10 mouse cellular contexts compared by ENCODE assay signal in genomic region chr5:140616110-140616503, GRCm38 (mm10). TPM values are rescaled to one million over a fixed set of nuclear protein-coding genes. Genes with fewer than 3 reads are reported as not detected.
DNase-seq lines count a peak whose midpoint lies in the region; ATAC-seq and TF ChIP-seq lines count a peak whose summit lies in the region.
"Had no signal": no experiment of that assay in that cellular context is flagged by ENCODE, and none has a peak within 500 bp of the region (broad histone marks: within the 10 kb centered on the region; RNA-seq: fewer than 3 reads in every experiment).

No protein-coding gene starts in this region.

- peak overlapping the region; percentile 34; the same call in 1 of the 2 replicates for H3K27ac ChIP-seq in liver, adult 2 months (replicated peaks; ENCODE audit: insufficient read depth, low read depth, low read length)
- peak overlapping the region; percentile 94 for H3K27ac ChIP-seq in bone marrow, adult 2 months (ENCODE audit: control insufficient read depth, insufficient read depth, low read depth, low read length, poor library complexity)
- peak overlapping the region; percentile 98 for H3K27ac ChIP-seq in macrophage

- ATAC-seq in granulocyte monocyte progenitor cell, adult 5-6 weeks (replicated peaks; ENCODE audit: poor library complexity, severe bottlenecking) = peak; percentile 26

- intact Hi-C loops in left cerebral cortex, postnatal 4 days (cut with DNase I) = loop anchor here (5.0 kb wide), 1 partner anchor 74 kb away; no protein-coding TSS in a partner anchor

- H3K4me3 ChIP-seq in liver, adult 2 months (ENCODE audit: insufficient read depth, low read depth, low read length) = no peak overlapping the region
- H3K4me3 ChIP-seq in bone marrow, adult 2 months (replicated peaks; ENCODE audit: control insufficient read depth, low read depth, low read length) = no peak overlapping the region
- H3K4me3 ChIP-seq in macrophage (ENCODE audit: inconsistent target) = no peak overlapping the region

- no peaks in the 10 kb centered on the region; the same call in 1 of the 2 replicates for H3K4me1 ChIP-seq in liver, adult 2 months (ENCODE audit: control insufficient read depth, insufficient read depth, low read length)
- peaks cover 7% of the 10 kb centered on the region; the same call in 1 of the 2 replicates for H3K4me1 ChIP-seq in bone marrow, adult 2 months (ENCODE audit: control insufficient read depth, insufficient read depth, low read length)

- no peak for TF ChIP-seq POLR2A in liver, adult 2 months (IDR thresholded peaks at IDR 0.05; ENCODE audit: extremely low read depth, insufficient read depth, low read length)
- no peak for TF ChIP-seq POLR2A in bone marrow, adult 2 months (IDR thresholded peaks at IDR 0.05; ENCODE audit: borderline replicate concordance, control insufficient read depth, low read depth, low read length)

- H3K36me3 ChIP-seq in liver, adult 2 months (ENCODE audit: control insufficient read depth, insufficient read depth, low read length) = no peaks in the 10 kb centered on the region
- H3K36me3 ChIP-seq in macrophage (ENCODE audit: inconsistent target) = peaks cover 30% of the 10 kb centered on the region

- 68% methylated on average over 6 of the region's 6 CpGs for WGBS in liver, adult 2 months
- WGBS in bone marrow, adult 2 months = 32% methylated on average over 6 of the region's 6 CpGs
- WGBS in macrophage (ENCODE audit: missing documents) = 35% methylated on average over 6 of the region's 6 CpGs

- TF ChIP-seq CTCF in liver, adult 2 months (IDR thresholded peaks at IDR 0.05; ENCODE audit: low read depth, low read length) = no peak
- TF ChIP-seq CTCF in bone marrow, adult 2 months (IDR thresholded peaks at IDR 0.05; ENCODE audit: control insufficient read depth, insufficient read depth, low read length) = no peak

- H3K9ac ChIP-seq in liver, adult 2 months (ENCODE audit: low read depth, low read length) = no peak overlapping the region

- H3K27me3 ChIP-seq in liver, adult 2 months (ENCODE audit: control insufficient read depth, insufficient read depth, low read length) = no peaks in the 10 kb centered on the region

- no peak for DNase-seq in liver, adult 2 months (ENCODE audit: extremely low read depth, low read depth, low spot score)
- DNase-seq in liver = no peak
- no peak for DNase-seq in left cerebral cortex, postnatal 4 days
- no peak for DNase-seq in heart, adult 18-20 months

- no peaks in the 10 kb centered on the region for H3K79me2 ChIP-seq in liver, adult 2 months (ENCODE audit: control insufficient read depth, insufficient read depth, low read length)
- peaks cover 40% of the 10 kb centered on the region for H3K79me2 ChIP-seq in macrophage (ENCODE audit: inconsistent target)

RNA-seq across cellular contexts. Expression of gene Lfng, which starts 9.0 kb away (rescaled TPM):
- 4.2 and 5.5 TPM in 2 replicates for total RNA-seq in liver, adult 2 months (2014; rRNA removed)
- 9.2 and 9.5 TPM in 2 replicates for polyA plus RNA-seq in liver, adult 2 months (2012; rRNA removed)
- polyA plus RNA-seq in bone marrow, adult 2 months (2011; ENCODE audit: insufficient read depth, insufficient read length, low replicate concordance, missing spikeins) = 25.9 and 26.5 TPM in 2 replicates
- total RNA-seq in granulocyte monocyte progenitor cell, adult 5-6 weeks (2014; fragmentation: Nextera tagmentation) = 8.2 and 9.9 TPM in 2 replicates
- 1.9 and 14.6 TPM in 2 replicates for total RNA-seq in granulocyte monocyte progenitor cell, adult 5-6 weeks (2017)
- 100 to 1,000 TPM in 1 of 26 experiments, 10 to 100 TPM in 24, 1 to 10 TPM in 1; 8.4 to 105 (median 42.7) TPM for total RNA-seq in macrophage (2018; cell fraction: chromatin; rRNA removed)
- 10 to 100 TPM; 24.5 to 80.6 (median 54.7) TPM for total RNA-seq in macrophage (2018; cell fraction: cytosol; rRNA removed)
- total RNA-seq in macrophage (2018; cell fraction: nucleus; rRNA removed) = 100 to 1,000 TPM in 2 of 26 experiments, 10 to 100 TPM in 24; 14.8 to 111 (median 57.4) TPM
- 33.7 to 75.9 TPM (median 52.2 TPM) in 3 replicates for polyA plus RNA-seq in macrophage (2018)
- total RNA-seq in left cerebral cortex, postnatal 4 days (2021) = 10 to 100 TPM; 19.7 to 20.7 TPM
- total RNA-seq in heart, adult 18-20 months (2021) = 1 to 10 TPM; 6.7 to 9.9 TPM

RNA-seq across cellular contexts. Expression of gene Ttyh3, which starts 32.7 kb away (rescaled TPM):
- total RNA-seq in liver, adult 2 months (2014; rRNA removed) = 1.9 and 2.7 TPM in 2 replicates
- polyA plus RNA-seq in liver, adult 2 months (2012; rRNA removed) = 7.1 and 8.6 TPM in 2 replicates
- polyA plus RNA-seq in bone marrow, adult 2 months (2011; ENCODE audit: insufficient read depth, insufficient read length, low replicate concordance, missing spikeins) = 20.1 and 34.8 TPM in 2 replicates
- 42.0 and 47.9 TPM in 2 replicates for total RNA-seq in granulocyte monocyte progenitor cell, adult 5-6 weeks (2014; fragmentation: Nextera tagmentation)
- 8.7 and 9.2 TPM in 2 replicates for total RNA-seq in granulocyte monocyte progenitor cell, adult 5-6 weeks (2017)
- total RNA-seq in macrophage (2018; cell fraction: chromatin; rRNA removed) = 100 to 1,000 TPM in 5 of 26 experiments, 10 to 100 TPM in 21; 14.6 to 140 (median 53.0) TPM
- 100 to 1,000 TPM in 7 of 26 experiments, 10 to 100 TPM in 19; 44.2 to 125 (median 76.8) TPM for total RNA-seq in macrophage (2018; cell fraction: cytosol; rRNA removed)
- total RNA-seq in macrophage (2018; cell fraction: nucleus; rRNA removed) = 100 to 1,000 TPM in 8 of 26 experiments, 10 to 100 TPM in 18; 43.1 to 131 (median 86.6) TPM
- polyA plus RNA-seq in macrophage (2018) = 40.4 to 80.7 TPM (median 48.0 TPM) in 3 replicates
- total RNA-seq in left cerebral cortex, postnatal 4 days (2021) = 100 to 1,000 TPM; 382 to 395 TPM
- total RNA-seq in heart, adult 18-20 months (2021) = 1 to 10 TPM; 7.6 to 7.7 TPM

RNA-seq across cellular contexts. Expression of gene Grifin, which starts 51.2 kb away (rescaled TPM):
- total RNA-seq in liver, adult 2 months (2014; rRNA removed) = not detected in 2 replicates
- not detected in 2 replicates for polyA plus RNA-seq in liver, adult 2 months (2012; rRNA removed)
- not detected in 2 replicates for polyA plus RNA-seq in bone marrow, adult 2 months (2011; ENCODE audit: insufficient read depth, insufficient read length, low replicate concordance, missing spikeins)
- not detected in 2 replicates for total RNA-seq in granulocyte monocyte progenitor cell, adult 5-6 weeks (2014; fragmentation: Nextera tagmentation)
- not detected in 2 replicates for total RNA-seq in granulocyte monocyte progenitor cell, adult 5-6 weeks (2017)
- total RNA-seq in macrophage (2018; cell fraction: chromatin; rRNA removed) = not detected
- not detected for total RNA-seq in macrophage (2018; cell fraction: cytosol; rRNA removed)
- not detected for total RNA-seq in macrophage (2018; cell fraction: nucleus; rRNA removed)
- polyA plus RNA-seq in macrophage (2018) = not detected in 3 replicates
- not detected for total RNA-seq in left cerebral cortex, postnatal 4 days (2021)
- total RNA-seq in heart, adult 18-20 months (2021) = not detected
- total RNA-seq: adrenal gland, postnatal 36 days; gastrocnemius, adult 8-10 months had no signal
- polyA plus RNA-seq: kidney, embryonic 14.5 days had no signal

Comparison
In these comparisons a context has a peak if more than half of its experiments do, and no peak if none do; other contexts are left out.
1. H3K27ac ChIP-seq: peak in every context shown above with its lines; median percentile 98 in macrophage; 94 in bone marrow, adult 2 months; 34 in liver, adult 2 months.
2. RNA of gene Ttyh3, which starts 32.7 kb away (total RNA-seq): 382 to 395 TPM in left cerebral cortex, postnatal 4 days; 8.7 to 47.9 TPM in granulocyte monocyte progenitor cell, adult 5-6 weeks, 7.6 to 7.7 TPM in heart, adult 18-20 months and 1.9 to 2.7 TPM in liver, adult 2 months; every median in the first group is over 4 times any median in the second.